Mouse (Mus musculus) frontal cortex, postnatal 36 days (tissue): ENCODE measurements around the gene Areg.

Source experiments
- DNase-seq, 2 experiments: peaks; one replicate each; pipeline ENCODE4 v3.0.0; 2022; ENCODE audit warnings: low spot score in 2 of 2

Gene Areg

GRCm38 (mm10) chr5:91162787-91163186 lies 23.4 kb downstream of the Areg start:
- no peak for DNase-seq

DNA sequence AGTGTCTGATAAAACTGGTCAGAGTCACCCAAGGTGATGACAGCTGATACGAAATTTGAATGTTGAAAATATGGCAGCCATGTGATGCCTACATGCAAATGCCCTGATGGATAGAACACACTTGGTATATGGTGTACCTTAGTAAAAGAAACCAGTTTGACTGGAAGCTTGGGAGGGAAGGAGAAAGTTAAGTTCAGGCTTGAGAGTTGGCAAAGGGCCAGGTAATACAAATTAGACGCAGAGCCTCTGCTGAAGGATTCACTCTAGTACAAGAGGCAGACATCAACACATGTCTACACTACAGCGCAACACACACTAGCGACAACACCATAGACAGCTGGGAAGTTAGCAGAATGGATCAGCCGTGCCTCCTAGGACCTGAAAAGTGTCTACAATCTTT lies 27.2 kb downstream of the Areg start:
- no peak for DNase-seq

GRCm38 (mm10) chr5:91176397-91176796 lies 37.0 kb downstream of the Areg start:
- no peak for DNase-seq

DNA sequence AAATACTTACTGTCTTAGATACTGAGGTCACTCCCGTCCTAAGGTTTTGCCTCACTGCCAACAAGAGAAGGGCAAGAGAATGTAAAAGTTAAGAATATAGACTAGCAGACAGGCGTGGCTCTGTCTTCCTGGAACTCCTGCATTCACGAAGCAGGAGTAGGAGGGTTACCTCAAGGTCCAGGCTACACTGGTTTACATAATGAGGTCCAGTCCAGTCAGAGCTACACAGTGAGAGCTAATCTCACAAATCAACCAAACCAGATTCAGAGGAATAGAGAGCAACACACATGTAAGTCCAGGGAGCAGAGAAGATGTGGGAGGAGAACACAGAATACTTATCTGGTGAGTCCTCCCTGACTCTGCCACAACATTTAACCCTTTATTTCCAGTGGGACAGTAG lies 55.2 kb downstream of the Areg start:
- no peak for DNase-seq
